Mouse (Mus musculus): ENCODE measurements around the gene 1700029I15Rik. TPM values are rescaled to one million over a fixed set of nuclear protein-coding genes. Genes with fewer than 3 reads are reported as not detected.
A peak's percentile ranks its signal among the peaks of the same experiment; 100 is the strongest.

Gene 1700029I15Rik
- total RNA-seq, 1 experiment, result 1.3 TPM

- peak; percentile 91 for DNase-seq (ENCODE audit: low read depth, low spot score)
- H3K4me1 ChIP-seq (ENCODE audit: control insufficient read depth in 2 of 2, insufficient read depth in 2 of 2, low read length in 2 of 2, poor library complexity in 1 of 2), result peaks cover 4 to 36% of the 10 kb centered on the region in 2 experiments; a peak in 3 of 4 replicates
These were observed 11.2 kb upstream of the 1700029I15Rik start for GRCm38 (mm10) chr2:92370821-92371805.

DNA sequence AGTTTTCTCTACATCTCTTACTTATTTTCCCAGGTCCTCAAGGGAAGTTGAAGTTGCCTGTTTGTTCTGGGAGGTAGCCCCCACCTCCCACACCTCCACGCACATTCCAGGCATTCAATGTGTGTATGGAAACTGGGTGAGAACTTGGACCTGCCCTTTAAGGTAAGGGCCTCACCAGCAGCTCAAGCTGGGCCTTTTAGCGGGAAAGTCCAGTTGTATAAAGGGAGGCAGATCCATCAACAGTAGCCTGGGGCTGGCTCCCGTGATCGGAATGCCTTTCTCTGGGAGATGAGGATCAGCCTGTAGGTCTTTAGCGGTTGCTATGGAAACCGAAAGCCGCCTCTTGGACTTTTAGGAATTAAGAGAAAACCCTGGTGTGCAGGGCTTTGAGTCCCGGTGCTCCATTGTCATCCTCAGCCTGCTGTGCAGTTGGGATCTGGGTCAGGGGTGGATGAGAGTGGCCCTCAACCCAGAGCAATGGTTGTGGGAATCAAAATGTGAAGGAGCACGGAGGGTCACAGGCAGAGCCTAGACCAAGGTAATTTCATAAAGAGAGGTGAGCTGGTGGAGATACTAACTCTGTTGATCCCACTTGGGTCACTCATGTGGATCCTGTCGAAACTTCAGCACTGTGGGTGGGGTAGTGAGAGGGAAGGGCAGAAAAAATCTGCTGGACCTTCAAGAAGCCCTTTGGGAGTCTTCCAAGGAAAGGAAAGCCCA lies 10.2 kb upstream of the 1700029I15Rik start:
- TF ChIP-seq CHD2 (IDR thresholded peaks at IDR 0.05; ENCODE audit: low read depth, low read length) (no peak), ZC3H11A (IDR thresholded peaks at IDR 0.05; ENCODE audit: borderline replicate concordance, low read depth, low read length) (no peak), ZNF384 (IDR thresholded peaks at IDR 0.05; ENCODE audit: low read depth, low read length) (no peak), MAFK (IDR thresholded peaks at IDR 0.05; ENCODE audit: insufficient read depth, low read depth, low read length) (no peak), HCFC1 (IDR thresholded peaks at IDR 0.05; ENCODE audit: borderline replicate concordance, insufficient read depth, low read length) (no peak)
- H3K4me3 ChIP-seq (ENCODE audit: insufficient read depth in 1 of 2, low read depth in 1 of 2, low read length in 2 of 2, poor library complexity in 1 of 2, severe bottlenecking in 1 of 2), result no peak overlapping the region
- no peak overlapping the region for H3K9ac ChIP-seq (ENCODE audit: insufficient read depth, low read depth, low read length, poor library complexity, severe bottlenecking)
- no peaks in the 10 kb centered on the region for H3K36me3 ChIP-seq (ENCODE audit: control insufficient read depth, insufficient read depth, low read length, poor library complexity, severe bottlenecking)
- H3K27ac ChIP-seq (ENCODE audit: insufficient read depth, low read depth, low read length, poor library complexity, severe bottlenecking), result peak overlapping the region; percentile 16; the same call in 1 of the 2 replicates
- in situ Hi-C loops (cut with MboI; ENCODE audit: low sequenced_read_pairs in 2 of 2, unreplicated experiment in 2 of 2), result no loop called here
- peaks cover 2 to 35% of the 10 kb centered on the region in 2 experiments; a peak in 3 of 4 replicates for H3K4me1 ChIP-seq (ENCODE audit: control insufficient read depth in 2 of 2, insufficient read depth in 2 of 2, low read length in 2 of 2, poor library complexity in 1 of 2)
- peak; percentile 64 for DNase-seq (ENCODE audit: low read depth, low spot score)
- no peaks in the 10 kb centered on the region for H3K9me3 ChIP-seq (ENCODE audit: control insufficient read depth, insufficient read depth, low read depth, low read length)

More at GRCm38 (mm10) chr2:92370821-92371805, 11.2 kb upstream of the 1700029I15Rik start:
- peak overlapping the region; percentile 68 to 84 for H3K4me3 ChIP-seq (ENCODE audit: insufficient read depth in 1 of 2, low read depth in 1 of 2, low read length in 2 of 2, poor library complexity in 1 of 2, severe bottlenecking in 1 of 2)
- no peaks in the 10 kb centered on the region for H3K9me3 ChIP-seq (ENCODE audit: control insufficient read depth, insufficient read depth, low read depth, low read length)
- peak overlapping the region; percentile 16; the same call in 1 of the 2 replicates for H3K27ac ChIP-seq (ENCODE audit: insufficient read depth, low read depth, low read length, poor library complexity, severe bottlenecking)
- in situ Hi-C loops (cut with MboI; ENCODE audit: low sequenced_read_pairs in 2 of 2, unreplicated experiment in 2 of 2), result no loop called here
- peak overlapping the region; percentile 69 for H3K9ac ChIP-seq (ENCODE audit: insufficient read depth, low read depth, low read length, poor library complexity, severe bottlenecking)
- TF ChIP-seq HCFC1 (IDR thresholded peaks at IDR 0.05; ENCODE audit: borderline replicate concordance, insufficient read depth, low read length) (no peak), ZNF384 (IDR thresholded peaks at IDR 0.05; ENCODE audit: low read depth, low read length) (no peak)
- peaks cover 3% of the 10 kb centered on the region; the same call in 1 of the 2 replicates for H3K36me3 ChIP-seq (ENCODE audit: control insufficient read depth, insufficient read depth, low read length, poor library complexity, severe bottlenecking)

- Histone ChIP-seq H3K4me3 (ENCODE audit: insufficient read depth in 1 of 2, low read depth in 1 of 2, low read length in 2 of 2, poor library complexity in 1 of 2, severe bottlenecking in 1 of 2) (0 out of 4 replicates have a peak overlapping the region, but pooled peaks of 1 of the 2 experiments have one; percentile 4), H3K4me1 (ENCODE audit: control insufficient read depth in 2 of 2, insufficient read depth in 2 of 2, low read length in 2 of 2, poor library complexity in 1 of 2) (peaks cover 2 to 29% of the 10 kb centered on the region in 2 experiments; a peak in 3 of 4 replicates), H3K9ac (ENCODE audit: insufficient read depth, low read depth, low read length, poor library complexity, severe bottlenecking) (no peak overlapping the region), H3K36me3 (ENCODE audit: control insufficient read depth, insufficient read depth, low read length, poor library complexity, severe bottlenecking) (peaks cover under 1% of the 10 kb centered on the region; the same call in 1 of the 2 replicates), H3K27ac (ENCODE audit: insufficient read depth, low read depth, low read length, poor library complexity, severe bottlenecking) (no peak overlapping the region; the same call in 1 of the 2 replicates), H3K9me3 (ENCODE audit: control insufficient read depth, insufficient read depth, low read depth, low read length) (no peaks in the 10 kb centered on the region)
- no peak for DNase-seq (ENCODE audit: low read depth, low spot score)
- in situ Hi-C loops (cut with MboI; ENCODE audit: low sequenced_read_pairs in 2 of 2, unreplicated experiment in 2 of 2), result no loop called here
- TF ChIP-seq ZNF384 (IDR thresholded peaks at IDR 0.05; ENCODE audit: low read depth, low read length) (0 out of 2 replicates have a peak, but pooled peaks have one; percentile 29), MAFK (IDR thresholded peaks at IDR 0.05; ENCODE audit: insufficient read depth, low read depth, low read length) (no peak), HCFC1 (IDR thresholded peaks at IDR 0.05; ENCODE audit: borderline replicate concordance, insufficient read depth, low read length) (no peak), CHD2 (IDR thresholded peaks at IDR 0.05; ENCODE audit: low read depth, low read length) (no peak), ZC3H11A (IDR thresholded peaks at IDR 0.05; ENCODE audit: borderline replicate concordance, low read depth, low read length) (no peak)
These were observed 9.4 kb upstream of the 1700029I15Rik start for GRCm38 (mm10) chr2:92372767-92373436.

DNA sequence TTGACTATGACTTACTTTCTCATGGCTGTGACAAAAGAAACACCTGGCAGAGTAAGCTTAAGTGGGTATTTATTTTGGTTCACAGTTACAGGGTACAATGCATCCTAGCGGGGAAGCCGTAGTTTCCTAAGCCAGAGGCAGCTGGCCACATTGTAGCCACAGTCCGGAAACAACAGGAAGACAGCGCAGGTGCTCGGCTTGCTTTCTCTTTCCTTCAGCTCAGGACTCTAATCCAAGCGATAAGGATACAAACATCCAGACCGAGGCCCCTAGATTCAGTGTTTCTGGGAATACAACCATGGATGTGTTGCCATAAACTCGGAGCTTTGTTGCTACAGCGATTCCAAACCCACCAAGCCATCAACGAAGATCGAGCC lies 8.9 kb upstream of the 1700029I15Rik start:
- peaks cover 2% of the 10 kb centered on the region; the same call in 1 of the 2 replicates for H3K36me3 ChIP-seq (ENCODE audit: control insufficient read depth, insufficient read depth, low read length, poor library complexity, severe bottlenecking)
- peaks cover 2 to 29% of the 10 kb centered on the region in 2 experiments; a peak in 3 of 4 replicates for H3K4me1 ChIP-seq (ENCODE audit: control insufficient read depth in 2 of 2, insufficient read depth in 2 of 2, low read length in 2 of 2, poor library complexity in 1 of 2)
- TF ChIP-seq ZC3H11A (IDR thresholded peaks at IDR 0.05; ENCODE audit: borderline replicate concordance, low read depth, low read length), result no peak
- TF ChIP-seq MAFK (IDR thresholded peaks at IDR 0.05; ENCODE audit: insufficient read depth, low read depth, low read length), result no peak
- no peak for TF ChIP-seq HCFC1 (IDR thresholded peaks at IDR 0.05; ENCODE audit: borderline replicate concordance, insufficient read depth, low read length)
- no peak for TF ChIP-seq ZNF384 (IDR thresholded peaks at IDR 0.05; ENCODE audit: low read depth, low read length)
- no peak for TF ChIP-seq CHD2 (IDR thresholded peaks at IDR 0.05; ENCODE audit: low read depth, low read length)
- no peak for DNase-seq (ENCODE audit: low read depth, low spot score)
- no peak overlapping the region for H3K27ac ChIP-seq (ENCODE audit: insufficient read depth, low read depth, low read length, poor library complexity, severe bottlenecking)
- in situ Hi-C loops (cut with MboI; ENCODE audit: low sequenced_read_pairs in 2 of 2, unreplicated experiment in 2 of 2), result no loop called here
- H3K9me3 ChIP-seq (ENCODE audit: control insufficient read depth, insufficient read depth, low read depth, low read length), result no peaks in the 10 kb centered on the region
- no peak overlapping the region for H3K4me3 ChIP-seq (ENCODE audit: insufficient read depth in 1 of 2, low read depth in 1 of 2, low read length in 2 of 2, poor library complexity in 1 of 2, severe bottlenecking in 1 of 2)
- no peak overlapping the region for H3K9ac ChIP-seq (ENCODE audit: insufficient read depth, low read depth, low read length, poor library complexity, severe bottlenecking)
